Mouse (Mus musculus): ENCODE results near the gene Gas2l3. TPM values are rescaled to one million over a fixed set of nuclear protein-coding genes. Genes with fewer than 3 reads are reported as not detected.

Gene Gas2l3
- polyA plus RNA-seq, 1 experiment from 2014 or later, result 8.9 TPM

DNA sequence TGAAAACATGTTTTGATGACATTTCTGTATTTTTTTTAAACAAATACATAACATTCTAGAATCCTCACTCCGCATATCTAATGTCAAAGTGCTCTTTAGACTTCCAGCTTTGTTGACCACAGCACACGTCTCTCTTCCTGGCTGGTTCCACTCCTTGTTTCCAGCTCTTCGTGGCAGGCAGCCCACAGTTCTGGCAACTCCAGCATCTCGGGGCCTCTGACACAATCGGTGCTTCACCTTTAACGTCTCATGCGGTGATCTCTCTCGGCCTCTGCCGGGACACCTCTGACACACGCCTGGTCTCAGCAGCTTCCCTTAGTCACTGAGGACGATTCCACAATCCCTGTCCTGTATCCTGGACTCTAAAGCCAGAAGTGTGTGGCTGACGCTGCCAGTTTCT lies 5.8 kb downstream of the Gas2l3 start:
- H3K27me3 ChIP-seq (ENCODE audit: control insufficient read depth, insufficient read depth, low read length), result peaks cover 60% of the 10 kb centered on the region
- H3K4me3 ChIP-seq (ENCODE audit: low read depth, low read length), result no peak overlapping the region
- H3K4me1 ChIP-seq (ENCODE audit: control insufficient read depth, insufficient read depth, low read length), result peaks cover 15% of the 10 kb centered on the region
- DNase-seq (ENCODE audit: low spot score, missing footprints) (no peak), ATAC-seq (ENCODE audit: low FRiP score) (no peak)
- no peaks in the 10 kb centered on the region for H3K36me3 ChIP-seq (ENCODE audit: control insufficient read depth, insufficient read depth, low read length)
- no peak overlapping the region for H3K4me2 ChIP-seq
- H3K9me3 ChIP-seq (ENCODE audit: control insufficient read depth, low read length), result no peaks in the 10 kb centered on the region
- H3K27ac ChIP-seq (ENCODE audit: low read depth, low read length), result no peak overlapping the region
- WGBS, result 86% methylated on average over 12 of the region's 12 CpGs
- no peak overlapping the region for H3K9ac ChIP-seq (ENCODE audit: low read length)

DNA sequence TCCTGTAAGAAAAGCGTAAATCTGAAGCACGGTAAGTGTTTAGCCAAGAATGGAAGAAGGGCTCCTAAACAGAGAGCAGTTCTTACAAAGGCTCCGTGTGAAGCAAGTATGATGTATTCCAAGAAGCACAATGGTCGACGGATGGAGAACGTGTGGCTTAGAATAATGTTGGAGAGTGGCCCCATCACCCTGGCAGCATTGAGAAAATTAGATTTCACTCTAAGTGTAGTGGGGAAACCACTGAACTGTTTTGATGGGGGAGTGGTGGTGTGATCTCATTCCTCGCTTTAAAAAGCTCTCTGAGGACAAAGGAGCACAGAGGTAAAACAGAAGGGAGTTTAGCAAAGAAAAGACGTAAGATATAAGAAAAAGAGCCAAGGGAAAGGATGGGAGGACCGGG lies 6.3 kb downstream of the Gas2l3 start:
- H3K27ac ChIP-seq (ENCODE audit: low read depth, low read length), result no peak overlapping the region
- no peaks in the 10 kb centered on the region for H3K36me3 ChIP-seq (ENCODE audit: control insufficient read depth, insufficient read depth, low read length)
- no peak overlapping the region for H3K4me3 ChIP-seq (ENCODE audit: low read depth, low read length)
- no peak for DNase-seq (ENCODE audit: low spot score, missing footprints)
- no peaks in the 10 kb centered on the region for H3K9me3 ChIP-seq (ENCODE audit: control insufficient read depth, low read length)
- peaks cover 63% of the 10 kb centered on the region for H3K27me3 ChIP-seq (ENCODE audit: control insufficient read depth, insufficient read depth, low read length)
- H3K4me2 ChIP-seq, result no peak overlapping the region
- no peak for ATAC-seq (ENCODE audit: low FRiP score)
- H3K9ac ChIP-seq (ENCODE audit: low read length), result no peak overlapping the region
- 66% methylated on average over 9 of the region's 9 CpGs for WGBS
- H3K4me1 ChIP-seq (ENCODE audit: control insufficient read depth, insufficient read depth, low read length), result peaks cover 12% of the 10 kb centered on the region

DNA sequence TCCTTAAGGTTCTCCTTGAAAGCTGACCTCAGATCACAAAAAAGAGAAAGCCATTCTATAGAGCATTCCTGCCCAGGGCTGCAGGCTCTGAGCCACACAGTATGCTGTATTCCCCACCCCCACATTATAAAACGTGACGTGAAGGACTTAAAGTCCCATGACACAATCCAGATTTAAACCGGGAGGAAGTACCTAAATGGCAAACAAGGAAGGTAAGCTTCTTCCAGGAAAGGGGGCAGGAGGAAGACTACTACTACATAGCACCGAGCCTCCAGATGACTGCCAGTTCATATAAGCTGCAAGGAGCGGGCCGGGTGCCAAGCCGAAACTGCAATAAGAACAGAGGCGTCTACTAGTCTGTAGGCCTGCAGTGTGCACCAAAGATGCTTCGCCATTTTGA lies 7.8 kb downstream of the Gas2l3 start:
- Histone ChIP-seq H3K4me3 (ENCODE audit: low read depth, low read length) (no peak overlapping the region), H3K9me3 (ENCODE audit: control insufficient read depth, low read length) (no peaks in the 10 kb centered on the region), H3K36me3 (ENCODE audit: control insufficient read depth, insufficient read depth, low read length) (no peaks in the 10 kb centered on the region), H3K4me1 (ENCODE audit: control insufficient read depth, insufficient read depth, low read length) (peaks cover 12% of the 10 kb centered on the region), H3K9ac (ENCODE audit: low read length) (no peak overlapping the region), H3K27ac (ENCODE audit: low read depth, low read length) (no peak overlapping the region), H3K27me3 (ENCODE audit: control insufficient read depth, insufficient read depth, low read length) (peaks cover 64% of the 10 kb centered on the region), H3K4me2 (no peak overlapping the region)
- DNase-seq (ENCODE audit: low spot score, missing footprints), result no peak
- ATAC-seq (ENCODE audit: low FRiP score), result peak; percentile 15
- 65% methylated on average over 9 of the region's 9 CpGs for WGBS

GRCm38 (mm10) chr10:89435413-89435812 lies 8.4 kb downstream of the Gas2l3 start:
- peaks cover 12% of the 10 kb centered on the region for H3K4me1 ChIP-seq (ENCODE audit: control insufficient read depth, insufficient read depth, low read length)
- no peak overlapping the region for H3K27ac ChIP-seq (ENCODE audit: low read depth, low read length)
- 55% methylated on average over 12 of the region's 12 CpGs for WGBS
- no peaks in the 10 kb centered on the region for H3K36me3 ChIP-seq (ENCODE audit: control insufficient read depth, insufficient read depth, low read length)
- peak; percentile 43 for ATAC-seq (ENCODE audit: low FRiP score)
- H3K9me3 ChIP-seq (ENCODE audit: control insufficient read depth, low read length), result no peaks in the 10 kb centered on the region
- H3K9ac ChIP-seq (ENCODE audit: low read length), result no peak overlapping the region
- H3K4me2 ChIP-seq, result no peak overlapping the region; the same call in 1 of the 2 replicates
- no peak overlapping the region for H3K4me3 ChIP-seq (ENCODE audit: low read depth, low read length)
- DNase-seq (ENCODE audit: low spot score, missing footprints), result no peak
- peaks cover 64% of the 10 kb centered on the region for H3K27me3 ChIP-seq (ENCODE audit: control insufficient read depth, insufficient read depth, low read length)

- H3K4me1 ChIP-seq (ENCODE audit: control insufficient read depth, insufficient read depth, low read length), result peaks cover 12% of the 10 kb centered on the region
- no peaks in the 10 kb centered on the region for H3K36me3 ChIP-seq (ENCODE audit: control insufficient read depth, insufficient read depth, low read length)
- peaks cover 60% of the 10 kb centered on the region for H3K27me3 ChIP-seq (ENCODE audit: control insufficient read depth, insufficient read depth, low read length)
- no peak overlapping the region for H3K4me3 ChIP-seq (ENCODE audit: low read depth, low read length)
- H3K4me2 ChIP-seq, result peak overlapping the region; percentile 32
- 17% methylated on average over 17 of the region's 17 CpGs for WGBS
- peak; percentile 94 for DNase-seq (ENCODE audit: low spot score, missing footprints)
- peak; percentile 69 for ATAC-seq (ENCODE audit: low FRiP score)
- no peak overlapping the region for H3K27ac ChIP-seq (ENCODE audit: low read depth, low read length)
- H3K9ac ChIP-seq (ENCODE audit: low read length), result 0 out of 2 replicates have a peak overlapping the region, but pooled peaks have one; percentile 9
- H3K9me3 ChIP-seq (ENCODE audit: control insufficient read depth, low read length), result no peaks in the 10 kb centered on the region
These were observed 9.1 kb downstream of the Gas2l3 start for GRCm38 (mm10) chr10:89434509-89435210.

- H3K4me3 ChIP-seq (ENCODE audit: low read depth, low read length), result no peak overlapping the region
- no peak for ATAC-seq (ENCODE audit: low FRiP score)
- H3K27ac ChIP-seq (ENCODE audit: low read depth, low read length), result no peak overlapping the region
- H3K4me2 ChIP-seq, result no peak overlapping the region
- H3K9ac ChIP-seq (ENCODE audit: low read length), result no peak overlapping the region
- no peak for DNase-seq (ENCODE audit: low spot score, missing footprints)
- no peaks in the 10 kb centered on the region for H3K9me3 ChIP-seq (ENCODE audit: control insufficient read depth, low read length)
- WGBS, result 91% methylated on average over 13 of the region's 13 CpGs
- no peaks in the 10 kb centered on the region for H3K36me3 ChIP-seq (ENCODE audit: control insufficient read depth, insufficient read depth, low read length)
- H3K27me3 ChIP-seq (ENCODE audit: control insufficient read depth, insufficient read depth, low read length), result peaks cover 43% of the 10 kb centered on the region
- H3K4me1 ChIP-seq (ENCODE audit: control insufficient read depth, insufficient read depth, low read length), result peaks cover 10% of the 10 kb centered on the region
These were observed 11.0 kb downstream of the Gas2l3 start for GRCm38 (mm10) chr10:89432743-89433142.

GRCm38 (mm10) chr10:89430751-89431150 lies 13.0 kb downstream of the Gas2l3 start:
- no peaks in the 10 kb centered on the region for H3K36me3 ChIP-seq (ENCODE audit: control insufficient read depth, insufficient read depth, low read length)

DNA sequence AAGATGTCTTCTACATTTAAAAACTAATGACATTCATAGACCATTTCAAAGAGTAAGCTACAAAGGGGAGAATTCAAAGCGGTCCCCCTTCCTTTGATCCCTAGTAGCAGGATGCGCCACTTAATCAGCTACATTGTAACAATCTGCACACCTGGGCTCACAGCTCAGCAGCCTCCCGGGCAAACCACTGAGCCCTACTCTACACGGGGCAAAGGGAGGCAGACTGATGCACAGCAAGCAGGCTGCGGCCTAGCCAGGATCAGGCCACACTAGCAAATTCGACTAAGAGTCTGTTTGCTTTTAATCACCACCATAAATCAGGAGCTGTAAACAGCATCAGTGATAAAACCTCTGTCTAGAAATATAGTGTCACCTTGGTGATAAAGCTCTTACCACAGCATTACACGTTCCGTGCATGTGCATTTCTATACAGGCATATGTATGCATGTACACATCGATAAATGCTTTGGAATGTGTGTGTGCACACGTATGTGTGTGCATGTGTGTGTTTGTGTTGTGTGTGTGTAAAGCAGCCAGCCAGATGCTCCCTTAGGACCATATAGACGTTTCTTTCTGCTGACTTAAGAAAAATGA lies 18.9 kb downstream of the Gas2l3 start:
- H3K4me1 ChIP-seq (ENCODE audit: control insufficient read depth, insufficient read depth, low read length), result no peaks in the 10 kb centered on the region
- H3K36me3 ChIP-seq (ENCODE audit: control insufficient read depth, insufficient read depth, low read length), result no peaks in the 10 kb centered on the region
- DNase-seq (ENCODE audit: low spot score, missing footprints) (no peak), ATAC-seq (ENCODE audit: low FRiP score) (no peak)
- no peak overlapping the region for H3K9ac ChIP-seq (ENCODE audit: low read length)
- no peaks in the 10 kb centered on the region; the same call in 1 of the 2 replicates for H3K27me3 ChIP-seq (ENCODE audit: control insufficient read depth, insufficient read depth, low read length)
- H3K4me2 ChIP-seq, result no peak overlapping the region
- H3K4me3 ChIP-seq (ENCODE audit: low read depth, low read length), result no peak overlapping the region
- no peak overlapping the region for H3K27ac ChIP-seq (ENCODE audit: low read depth, low read length)
- 88% methylated on average over 11 of the region's 11 CpGs for WGBS
- no peaks in the 10 kb centered on the region for H3K9me3 ChIP-seq (ENCODE audit: control insufficient read depth, low read length)

More at GRCm38 (mm10) chr10:89430751-89431150, 13.0 kb downstream of the Gas2l3 start:
- H3K27ac ChIP-seq (ENCODE audit: low read depth, low read length), result no peak overlapping the region
- peaks cover 10% of the 10 kb centered on the region for H3K4me1 ChIP-seq (ENCODE audit: control insufficient read depth, insufficient read depth, low read length)
- H3K4me2 ChIP-seq, result no peak overlapping the region
- H3K9ac ChIP-seq (ENCODE audit: low read length), result no peak overlapping the region
- 92% methylated on average over 7 of the region's 7 CpGs for WGBS
- H3K4me3 ChIP-seq (ENCODE audit: low read depth, low read length), result no peak overlapping the region
- H3K27me3 ChIP-seq (ENCODE audit: control insufficient read depth, insufficient read depth, low read length), result peaks cover 24% of the 10 kb centered on the region; the same call in 1 of the 2 replicates
- DNase-seq (ENCODE audit: low spot score, missing footprints) (no peak), ATAC-seq (ENCODE audit: low FRiP score) (no peak)
- H3K9me3 ChIP-seq (ENCODE audit: control insufficient read depth, low read length), result no peaks in the 10 kb centered on the region

- no peak overlapping the region for H3K27ac ChIP-seq (ENCODE audit: low read depth, low read length)
- no peak overlapping the region for H3K9ac ChIP-seq (ENCODE audit: low read length)
- 94% methylated on average over 9 of the region's 9 CpGs for WGBS
- DNase-seq (ENCODE audit: low spot score, missing footprints) (no peak), ATAC-seq (ENCODE audit: low FRiP score) (no peak)
- H3K4me3 ChIP-seq (ENCODE audit: low read depth, low read length), result no peak overlapping the region
- H3K4me2 ChIP-seq, result no peak overlapping the region
- no peaks in the 10 kb centered on the region for H3K4me1 ChIP-seq (ENCODE audit: control insufficient read depth, insufficient read depth, low read length)
- no peaks in the 10 kb centered on the region for H3K36me3 ChIP-seq (ENCODE audit: control insufficient read depth, insufficient read depth, low read length)
- no peaks in the 10 kb centered on the region for H3K9me3 ChIP-seq (ENCODE audit: control insufficient read depth, low read length)
- no peaks in the 10 kb centered on the region for H3K27me3 ChIP-seq (ENCODE audit: control insufficient read depth, insufficient read depth, low read length)
These were observed 19.6 kb downstream of the Gas2l3 start for GRCm38 (mm10) chr10:89424217-89424616.

All from midbrain, embryonic 11.5 days (tissue).